Mouse (Mus musculus) brain, embryonic 14.5 days (tissue): ENCODE data around the gene Lrrc8a.

ENCODE experiments used
- CTCF ChIP-seq: fragments of 200-500 bp; IDR thresholded peaks from 2 replicates; pipeline ENCODE4 v1.5.1; 2012; ENCODE audit warnings: inconsistent platforms, mild to moderate bottlenecking, moderate library complexity, borderline replicate concordance; ENCODE audit not compliant: insufficient read depth, insufficient read length; ENCODE audit errors: extremely low read depth
- POLR2A ChIP-seq: fragments of 200-500 bp; IDR thresholded peaks from 2 replicates; pipeline ENCODE4 v1.6.1; 2012; ENCODE audit warnings: mild to moderate bottlenecking, inconsistent platforms, borderline replicate concordance; ENCODE audit not compliant: poor library complexity, insufficient read depth, insufficient read length, severe bottlenecking; ENCODE audit errors: extremely low read depth

DNA sequence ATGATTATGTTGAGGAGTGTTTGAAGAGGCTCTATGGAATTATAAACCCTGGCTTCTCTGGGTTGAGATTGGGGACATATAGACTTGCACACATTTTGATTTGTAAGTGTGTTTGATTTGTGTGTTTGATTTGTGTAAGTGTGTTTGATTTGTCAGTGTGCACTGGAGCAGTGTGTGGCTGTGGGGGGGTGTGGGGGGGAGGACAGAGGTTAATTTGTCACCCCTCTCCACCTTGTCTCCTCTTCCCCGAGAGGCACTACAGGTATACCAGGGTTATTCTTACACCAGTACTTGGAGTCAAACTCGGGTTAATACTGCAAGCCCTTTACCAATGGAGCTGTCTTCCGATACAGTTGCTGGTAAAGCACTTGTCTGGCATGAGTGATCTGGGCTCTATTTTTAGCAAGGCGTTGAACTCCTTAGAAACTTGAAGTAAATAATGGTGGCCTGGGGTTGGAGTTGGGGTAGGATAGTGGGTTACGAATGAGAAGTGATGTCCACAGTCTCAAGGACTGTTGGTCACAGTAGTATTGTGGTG lies 37.1 kb upstream of the Lrrc8a start:
- TF ChIP-seq CTCF (no peak), POLR2A (no peak)
